Mouse (Mus musculus): ENCODE data around the gene Tex21. TPM values are rescaled to one million over a fixed set of nuclear protein-coding genes. Genes with fewer than 3 reads are reported as not detected.

Tex21 gene
- polyA plus RNA-seq, 1 experiment from 2014 or later: not detected

DNA sequence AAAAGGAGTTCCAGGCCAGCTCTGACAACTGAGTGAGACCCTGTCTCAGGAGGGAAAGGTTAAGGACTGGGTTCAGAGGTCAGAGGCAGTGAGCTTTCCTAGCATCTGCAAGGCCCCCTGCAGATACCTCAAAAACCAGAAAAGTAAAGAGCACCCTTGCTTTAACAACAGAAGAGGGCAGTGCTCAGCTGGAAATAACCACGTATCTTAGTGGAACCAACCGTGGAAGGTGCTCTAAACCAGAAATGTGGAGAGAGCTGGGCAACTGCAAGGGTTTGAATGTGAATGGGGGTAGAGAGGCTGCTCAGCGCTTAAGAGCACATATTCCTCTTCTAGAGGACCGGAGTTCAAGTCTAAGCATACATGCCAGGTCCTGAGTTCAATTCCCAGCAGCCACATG lies 46.2 kb downstream of the Tex21 start:
- Histone ChIP-seq H3K27me3 (ENCODE audit: control insufficient read depth, insufficient read depth, low read length) (no peaks in the 10 kb centered on the region), H3K4me1 (ENCODE audit: control insufficient read depth, insufficient read depth, low read length) (peaks cover 9% of the 10 kb centered on the region; the same call in 1 of the 2 replicates), H3K27ac (ENCODE audit: low read depth, low read length) (no peak overlapping the region), H3K9me3 (replicated peaks; ENCODE audit: control insufficient read depth, low read length) (no peaks in the 10 kb centered on the region), H3K36me3 (ENCODE audit: control insufficient read depth, insufficient read depth, low read length) (no peaks in the 10 kb centered on the region), H3K4me3 (ENCODE audit: low read depth, low read length) (no peak overlapping the region), H3K9ac (ENCODE audit: low read depth, low read length) (no peak overlapping the region), H3K4me2 (no peak overlapping the region)
- ATAC-seq (replicated peaks; ENCODE audit: insufficient number of reproducible peaks, low FRiP score, low TSS enrichment): no peak
- 63% methylated on average over 4 of the region's 4 CpGs for WGBS (ENCODE audit: insufficient replicate concordance)

DNA sequence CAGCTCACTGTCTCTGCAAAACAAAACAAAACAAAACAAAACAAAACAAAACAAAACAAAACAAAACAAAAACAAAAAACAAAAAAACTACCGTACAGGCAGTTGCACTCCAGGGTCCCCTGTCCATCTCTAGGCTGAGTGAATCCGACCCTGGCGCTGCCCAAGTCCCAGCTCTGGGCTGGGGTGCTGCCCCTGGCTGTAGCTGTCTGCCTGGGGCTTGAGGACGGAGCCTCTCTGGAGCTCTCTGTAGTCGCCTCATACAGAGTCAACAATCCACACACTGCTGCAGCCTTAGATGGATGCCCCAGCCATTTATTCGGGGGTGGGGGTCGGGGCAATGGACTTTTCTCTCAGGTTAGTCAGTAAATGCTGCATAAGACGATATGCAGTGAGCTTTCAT lies 49.5 kb downstream of the Tex21 start:
- 45% methylated on average over 8 of the region's 8 CpGs for WGBS (ENCODE audit: insufficient replicate concordance)
- peaks cover 9% of the 10 kb centered on the region; the same call in 1 of the 2 replicates for H3K4me1 ChIP-seq (ENCODE audit: control insufficient read depth, insufficient read depth, low read length)

GRCm38 (mm10) chr12:76196709-76197054 lies 49.9 kb downstream of the Tex21 start:
- peak overlapping the region; percentile 38 for H3K4me3 ChIP-seq (ENCODE audit: low read depth, low read length)
- ATAC-seq (replicated peaks; ENCODE audit: insufficient number of reproducible peaks, low FRiP score, low TSS enrichment): 0 out of 2 replicates have a peak, but pooled peaks have one; percentile 39
- 11% methylated on average over 6 of the region's 6 CpGs for WGBS (ENCODE audit: insufficient replicate concordance)

More for the DNA sequence above, 49.5 kb downstream of the Tex21 start:
- H3K27me3 ChIP-seq (ENCODE audit: control insufficient read depth, insufficient read depth, low read length): no peaks in the 10 kb centered on the region
- no peak for ATAC-seq (replicated peaks; ENCODE audit: insufficient number of reproducible peaks, low FRiP score, low TSS enrichment)
- peak overlapping the region; percentile 97 for H3K4me2 ChIP-seq
- H3K9me3 ChIP-seq (replicated peaks; ENCODE audit: control insufficient read depth, low read length): no peaks in the 10 kb centered on the region
- no peak overlapping the region for H3K27ac ChIP-seq (ENCODE audit: low read depth, low read length)
- H3K4me3 ChIP-seq (ENCODE audit: low read depth, low read length): peak overlapping the region; percentile 10; the same call in 1 of the 2 replicates
- peak overlapping the region; percentile 47; the same call in 1 of the 2 replicates for H3K9ac ChIP-seq (ENCODE audit: low read depth, low read length)
- H3K36me3 ChIP-seq (ENCODE audit: control insufficient read depth, insufficient read depth, low read length): no peaks in the 10 kb centered on the region

DNA sequence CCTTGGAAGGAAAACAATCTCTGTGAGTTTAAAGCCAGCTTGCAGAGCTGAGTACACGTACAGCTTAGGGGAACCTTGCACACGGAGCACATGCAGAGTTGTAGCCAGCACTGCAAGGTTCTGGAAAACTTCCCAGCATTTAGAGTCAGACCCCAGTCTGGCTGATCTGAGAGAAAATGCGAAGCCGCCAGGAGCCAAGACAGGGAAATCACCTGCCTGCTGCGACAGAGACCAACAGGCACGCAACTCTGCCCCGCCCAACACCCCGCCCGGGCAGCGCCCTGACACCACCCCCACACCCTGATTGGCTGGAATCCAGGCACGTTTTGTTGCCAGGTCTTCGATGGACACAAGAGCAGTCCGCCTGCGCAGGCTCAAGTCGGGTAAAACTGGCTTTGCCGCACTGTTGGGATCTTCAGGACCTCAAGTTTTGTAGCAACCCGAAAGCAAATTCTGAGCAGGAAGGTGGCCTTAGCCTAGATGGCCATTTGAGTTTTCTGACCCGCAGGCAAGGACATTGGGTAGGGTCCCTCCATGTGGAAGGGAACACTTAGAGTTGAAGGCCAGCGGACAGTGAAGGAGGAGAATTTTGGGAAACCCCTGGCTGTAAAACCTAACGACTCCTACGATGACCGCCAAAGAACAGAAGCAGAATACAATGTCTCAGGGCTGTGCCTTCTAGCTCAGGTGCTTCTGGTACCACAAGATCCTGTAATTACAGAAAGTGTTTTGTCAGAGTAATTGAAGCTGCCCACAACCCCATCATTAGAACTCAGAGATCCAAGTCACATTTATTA lies 50.4 kb downstream of the Tex21 start:
- Histone ChIP-seq H3K4me3 (ENCODE audit: low read depth, low read length) (peak overlapping the region; percentile 38), H3K9me3 (replicated peaks; ENCODE audit: control insufficient read depth, low read length) (no peaks in the 10 kb centered on the region), H3K9ac (ENCODE audit: low read depth, low read length) (peak overlapping the region; percentile 47), H3K27me3 (ENCODE audit: control insufficient read depth, insufficient read depth, low read length) (no peaks in the 10 kb centered on the region), H3K4me1 (ENCODE audit: control insufficient read depth, insufficient read depth, low read length) (peaks cover 9% of the 10 kb centered on the region; the same call in 1 of the 2 replicates), H3K4me2 (peak overlapping the region; percentile 97), H3K27ac (ENCODE audit: low read depth, low read length) (0 out of 2 replicates have a peak overlapping the region, but pooled peaks have one; percentile 47), H3K36me3 (ENCODE audit: control insufficient read depth, insufficient read depth, low read length) (no peaks in the 10 kb centered on the region)
- WGBS (ENCODE audit: insufficient replicate concordance): under 1% methylated on average over 22 of the region's 22 CpGs
- ATAC-seq (replicated peaks; ENCODE audit: insufficient number of reproducible peaks, low FRiP score, low TSS enrichment): peak; percentile 69

More at GRCm38 (mm10) chr12:76196709-76197054, 49.9 kb downstream of the Tex21 start:
- H3K27ac ChIP-seq (ENCODE audit: low read depth, low read length): no peak overlapping the region
- H3K36me3 ChIP-seq (ENCODE audit: control insufficient read depth, insufficient read depth, low read length): no peaks in the 10 kb centered on the region
- peak overlapping the region; percentile 97 for H3K4me2 ChIP-seq
- H3K9me3 ChIP-seq (replicated peaks; ENCODE audit: control insufficient read depth, low read length): no peaks in the 10 kb centered on the region
- H3K9ac ChIP-seq (ENCODE audit: low read depth, low read length): peak overlapping the region; percentile 47
- peaks cover 9% of the 10 kb centered on the region; the same call in 1 of the 2 replicates for H3K4me1 ChIP-seq (ENCODE audit: control insufficient read depth, insufficient read depth, low read length)
- no peaks in the 10 kb centered on the region for H3K27me3 ChIP-seq (ENCODE audit: control insufficient read depth, insufficient read depth, low read length)

DNA sequence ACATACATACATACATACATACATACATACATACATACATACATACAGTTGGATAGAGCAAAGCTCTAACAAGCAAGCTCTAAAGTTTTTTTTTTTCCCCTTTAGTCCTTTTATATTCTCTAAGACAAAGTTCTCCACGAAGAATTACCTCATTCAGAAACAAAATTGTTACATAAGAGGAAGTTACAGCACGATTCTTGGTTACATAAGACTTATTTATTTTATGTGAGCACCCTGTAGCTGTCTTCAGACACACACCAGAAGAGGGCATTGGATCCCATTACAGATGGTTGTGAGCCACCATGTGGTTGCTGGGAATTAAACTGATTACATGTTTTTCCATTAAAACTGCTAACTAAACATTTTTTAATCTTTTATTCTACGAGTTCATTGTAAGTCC lies 52.0 kb downstream of the Tex21 start:
- Histone ChIP-seq H3K4me3 (ENCODE audit: low read depth, low read length) (no peak overlapping the region), H3K36me3 (ENCODE audit: control insufficient read depth, insufficient read depth, low read length) (no peaks in the 10 kb centered on the region), H3K9ac (ENCODE audit: low read depth, low read length) (no peak overlapping the region), H3K4me1 (ENCODE audit: control insufficient read depth, insufficient read depth, low read length) (peaks cover 9% of the 10 kb centered on the region; the same call in 1 of the 2 replicates), H3K27ac (ENCODE audit: low read depth, low read length) (no peak overlapping the region), H3K4me2 (no peak overlapping the region), H3K9me3 (replicated peaks; ENCODE audit: control insufficient read depth, low read length) (no peaks in the 10 kb centered on the region), H3K27me3 (ENCODE audit: control insufficient read depth, insufficient read depth, low read length) (no peaks in the 10 kb centered on the region)
- no peak for ATAC-seq (replicated peaks; ENCODE audit: insufficient number of reproducible peaks, low FRiP score, low TSS enrichment)
- WGBS (ENCODE audit: insufficient replicate concordance): 64% methylated on average over 3 of the region's 3 CpGs

- H3K27me3 ChIP-seq (ENCODE audit: control insufficient read depth, insufficient read depth, low read length): no peaks in the 10 kb centered on the region
- H3K36me3 ChIP-seq (ENCODE audit: control insufficient read depth, insufficient read depth, low read length): no peaks in the 10 kb centered on the region
- WGBS (ENCODE audit: insufficient replicate concordance): 40% methylated on average over 11 of the region's 11 CpGs
- no peak overlapping the region for H3K27ac ChIP-seq (ENCODE audit: low read depth, low read length)
- no peak overlapping the region for H3K4me3 ChIP-seq (ENCODE audit: low read depth, low read length)
- no peaks in the 10 kb centered on the region for H3K9me3 ChIP-seq (replicated peaks; ENCODE audit: control insufficient read depth, low read length)
- H3K4me2 ChIP-seq: no peak overlapping the region
- no peak overlapping the region for H3K9ac ChIP-seq (ENCODE audit: low read depth, low read length)
- H3K4me1 ChIP-seq (ENCODE audit: control insufficient read depth, insufficient read depth, low read length): 0 out of 2 replicates have a peak, but pooled peaks cover 2% of the 10 kb centered on the region
- ATAC-seq (replicated peaks; ENCODE audit: insufficient number of reproducible peaks, low FRiP score, low TSS enrichment): no peak
These were observed 55.6 kb downstream of the Tex21 start for GRCm38 (mm10) chr12:76190940-76191339.

GRCm38 (mm10) chr12:76187849-76188248 lies 58.7 kb downstream of the Tex21 start:
- no peaks in the 10 kb centered on the region for H3K9me3 ChIP-seq (replicated peaks; ENCODE audit: control insufficient read depth, low read length)
- no peak; the same call in 1 of the 2 replicates for ATAC-seq (replicated peaks; ENCODE audit: insufficient number of reproducible peaks, low FRiP score, low TSS enrichment)
- no peak overlapping the region for H3K4me2 ChIP-seq
- no peak overlapping the region for H3K27ac ChIP-seq (ENCODE audit: low read depth, low read length)
- 34% methylated on average over 8 of the region's 8 CpGs for WGBS (ENCODE audit: insufficient replicate concordance)
- H3K36me3 ChIP-seq (ENCODE audit: control insufficient read depth, insufficient read depth, low read length): no peaks in the 10 kb centered on the region
- H3K9ac ChIP-seq (ENCODE audit: low read depth, low read length): no peak overlapping the region
- no peak overlapping the region for H3K4me3 ChIP-seq (ENCODE audit: low read depth, low read length)
- no peaks in the 10 kb centered on the region for H3K4me1 ChIP-seq (ENCODE audit: control insufficient read depth, insufficient read depth, low read length)
- H3K27me3 ChIP-seq (ENCODE audit: control insufficient read depth, insufficient read depth, low read length): no peaks in the 10 kb centered on the region

DNA sequence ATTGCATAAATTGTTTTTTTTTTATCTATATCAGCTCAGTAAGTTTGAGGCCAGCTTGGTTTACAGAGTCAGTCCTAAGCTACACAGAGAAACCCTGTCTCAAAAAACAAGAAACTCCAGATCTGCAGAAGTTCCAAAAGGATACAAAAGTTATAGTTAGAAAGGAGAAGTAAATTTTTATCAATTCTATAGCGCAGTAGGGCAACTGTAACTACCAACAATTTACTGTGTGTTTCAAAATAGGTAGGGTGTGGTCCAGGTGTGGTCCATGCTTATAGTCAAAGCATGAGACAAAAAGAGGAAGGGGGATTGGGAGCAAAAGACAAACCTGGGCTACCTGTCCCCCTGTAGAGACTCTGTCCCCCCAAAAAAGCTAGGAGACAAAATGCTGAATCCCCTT lies 60.1 kb downstream of the Tex21 start:
- Histone ChIP-seq H3K4me3 (ENCODE audit: low read depth, low read length) (no peak overlapping the region), H3K36me3 (ENCODE audit: control insufficient read depth, insufficient read depth, low read length) (no peaks in the 10 kb centered on the region), H3K4me1 (ENCODE audit: control insufficient read depth, insufficient read depth, low read length) (no peaks in the 10 kb centered on the region), H3K4me2 (no peak overlapping the region), H3K9ac (ENCODE audit: low read depth, low read length) (no peak overlapping the region), H3K27me3 (ENCODE audit: control insufficient read depth, insufficient read depth, low read length) (no peaks in the 10 kb centered on the region), H3K9me3 (replicated peaks; ENCODE audit: control insufficient read depth, low read length) (no peaks in the 10 kb centered on the region), H3K27ac (ENCODE audit: low read depth, low read length) (no peak overlapping the region)
- 85% methylated on average over 1 of the region's 1 CpGs for WGBS (ENCODE audit: insufficient replicate concordance)
- ATAC-seq (replicated peaks; ENCODE audit: insufficient number of reproducible peaks, low FRiP score, low TSS enrichment): no peak

Measured in heart, embryonic 11.5 days (tissue).